Mouse (Mus musculus): ENCODE measurements around the gene Clstn2.

The Clstn2 gene

GRCm38 (mm10) chr9:97686826-97687425 is 346.1 kb downstream of the Clstn2 start:
- no peak for DNase-seq (ENCODE audit: low read depth, low spot score)

GRCm38 (mm10) chr9:97685664-97686063 is 347.3 kb downstream of the Clstn2 start:
- DNase-seq (ENCODE audit: low read depth, low spot score), result peak; percentile 31

DNA sequence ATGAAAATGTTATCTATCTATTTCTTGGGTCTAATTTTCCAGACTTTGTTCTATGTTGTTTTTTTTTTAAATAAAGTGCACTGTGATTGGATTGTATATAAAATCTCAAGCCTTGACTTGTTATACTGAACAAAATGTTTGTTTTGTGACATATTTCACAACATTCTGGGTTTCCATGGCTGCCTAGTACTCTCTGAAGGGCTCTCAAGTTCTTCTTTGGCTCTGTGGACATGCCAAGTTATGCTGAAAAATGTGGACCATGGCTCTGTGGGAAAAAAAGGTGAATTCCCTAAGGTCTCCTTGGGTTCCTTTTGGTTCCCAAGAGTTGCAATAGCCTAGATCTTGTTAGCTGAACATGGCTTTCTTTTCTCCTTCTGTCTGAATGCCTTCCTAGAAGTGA is 353.1 kb downstream of the Clstn2 start:
- no peak for DNase-seq (ENCODE audit: low read depth, low spot score)

GRCm38 (mm10) chr9:97679106-97679505 is 353.9 kb downstream of the Clstn2 start:
- no peak for DNase-seq (ENCODE audit: low read depth, low spot score)

DNA sequence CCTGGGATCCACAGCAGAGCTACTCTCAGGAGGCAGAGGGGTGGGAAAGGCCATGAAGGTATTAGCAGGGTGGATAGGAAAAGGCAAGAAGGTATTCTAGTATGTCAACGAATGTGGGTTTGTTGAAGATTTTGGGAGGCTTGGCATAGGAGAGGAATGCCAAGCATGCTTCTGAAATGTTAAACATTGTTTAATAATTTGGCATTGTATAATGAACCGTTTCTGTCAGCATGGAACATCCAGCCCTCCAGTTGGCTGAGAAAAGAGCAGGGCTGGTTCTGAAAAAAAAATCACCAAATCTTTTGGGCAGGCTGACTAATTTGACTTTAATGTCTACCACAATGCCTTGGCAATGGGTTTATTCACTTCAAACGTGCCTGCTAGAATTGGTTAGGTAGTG is 355.9 kb downstream of the Clstn2 start:
- no peak for DNase-seq (ENCODE audit: low read depth, low spot score)

DNA sequence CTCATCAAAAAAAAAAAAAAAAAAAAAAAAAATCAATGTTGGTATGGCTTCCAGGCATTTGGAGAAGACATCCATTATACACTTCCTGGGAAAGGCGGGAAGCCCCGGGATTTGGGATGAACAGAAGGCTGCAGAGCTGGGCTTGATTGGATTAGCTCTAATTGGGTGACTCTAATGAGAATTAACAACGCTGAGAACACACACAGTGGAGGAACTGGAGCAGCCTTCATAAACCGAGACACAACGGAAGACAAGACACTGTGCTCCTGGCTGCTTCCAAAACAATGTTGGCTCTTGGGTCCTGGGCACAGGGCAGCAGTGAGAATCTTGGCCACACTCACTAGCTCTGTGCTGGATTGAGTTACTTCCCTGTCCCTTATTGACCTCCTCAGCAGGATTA is 360.3 kb downstream of the Clstn2 start:
- DNase-seq (ENCODE audit: low read depth, low spot score), result no peak

GRCm38 (mm10) chr9:97672224-97672623 is 360.8 kb downstream of the Clstn2 start:
- no peak for DNase-seq (ENCODE audit: low read depth, low spot score)

DNA sequence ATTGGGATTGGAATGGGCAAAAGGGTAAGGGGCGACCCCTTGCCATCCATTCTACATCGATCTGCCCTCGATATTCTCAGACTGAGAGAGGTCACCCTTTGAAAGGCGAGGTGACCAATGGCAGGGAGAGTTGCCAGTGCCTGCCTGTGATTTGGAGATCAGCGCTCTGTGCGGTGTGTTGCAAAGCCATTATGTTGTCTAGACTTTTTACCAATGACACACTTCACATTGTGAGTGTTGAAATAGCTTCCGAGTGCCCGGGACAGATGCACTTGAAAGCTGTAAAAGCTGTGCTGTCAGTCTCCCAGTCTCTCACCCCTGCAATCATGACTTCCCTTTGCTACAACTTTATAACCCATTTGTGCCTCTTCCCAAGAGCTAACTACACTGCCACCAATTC is 362.3 kb downstream of the Clstn2 start:
- DNase-seq (ENCODE audit: low read depth, low spot score), result no peak

GRCm38 (mm10) chr9:97660989-97661388 is 372.0 kb downstream of the Clstn2 start:
- no peak for DNase-seq (ENCODE audit: low read depth, low spot score)

GRCm38 (mm10) chr9:97658736-97659135 is 374.2 kb downstream of the Clstn2 start:
- DNase-seq (ENCODE audit: low read depth, low spot score), result no peak

DNA sequence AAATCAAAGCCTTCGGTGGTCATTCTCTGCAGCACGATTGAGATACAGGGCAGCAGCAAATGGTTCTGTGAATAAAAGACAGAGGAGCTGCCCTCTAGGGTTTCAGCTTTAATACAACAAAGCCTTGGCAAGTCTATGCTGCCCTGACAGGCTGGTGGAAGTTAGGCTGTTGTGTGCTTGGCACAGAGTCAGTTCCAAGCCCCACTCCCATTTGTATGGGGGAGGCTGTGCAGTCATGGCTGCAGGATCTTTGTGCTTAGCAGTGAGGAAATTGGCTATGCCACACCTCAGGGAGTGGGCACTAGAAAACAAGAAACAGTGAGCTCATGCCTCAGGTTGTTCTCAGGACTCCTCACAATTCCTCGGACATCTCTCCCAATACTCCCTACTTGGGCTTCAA is 384.6 kb downstream of the Clstn2 start:
- DNase-seq (ENCODE audit: low read depth, low spot score), result no peak

DNA sequence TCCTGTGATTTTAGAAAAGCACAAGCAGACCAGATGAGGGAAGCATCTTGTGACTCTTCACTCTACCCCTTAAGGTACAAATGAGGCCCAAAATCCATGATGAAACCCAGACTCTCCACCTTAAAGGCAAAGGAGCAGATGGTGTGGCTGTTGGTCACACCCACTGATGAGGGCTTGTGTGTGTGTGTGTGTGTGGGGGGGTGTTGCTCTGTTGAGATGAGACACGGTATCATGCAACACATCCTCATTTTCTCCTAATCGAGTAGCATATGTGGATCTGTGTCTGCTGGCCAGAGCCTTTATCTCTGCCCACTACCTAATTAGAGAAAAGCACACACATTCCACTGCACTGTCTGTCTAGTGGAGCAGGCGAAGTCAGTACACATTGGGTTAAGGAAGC is 387.2 kb downstream of the Clstn2 start:
- DNase-seq (ENCODE audit: low read depth, low spot score), result no peak

DNA sequence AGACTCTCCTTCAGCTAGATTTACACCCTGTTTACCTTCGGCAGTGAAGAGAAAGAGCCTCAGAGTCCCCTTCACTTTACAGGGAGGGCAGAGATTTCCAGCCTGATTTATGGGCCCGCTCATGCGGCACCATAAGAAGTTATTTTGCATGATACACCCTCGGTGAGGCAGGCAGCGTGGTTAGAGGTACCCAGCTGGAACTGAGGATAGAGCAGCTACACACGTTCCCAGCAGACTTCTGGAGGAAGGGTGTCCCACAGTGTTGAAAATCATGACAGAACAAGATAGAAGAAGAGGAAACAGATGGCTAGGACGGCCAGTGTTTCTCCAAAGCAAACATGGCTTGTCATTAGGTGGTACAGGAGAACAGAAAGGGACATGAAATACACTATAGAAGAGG is 390.6 kb downstream of the Clstn2 start:
- DNase-seq (ENCODE audit: low read depth, low spot score), result no peak

- DNase-seq (ENCODE audit: low read depth, low spot score), result no peak
Measured at GRCm38 (mm10) chr9:97639967-97640549, 392.9 kb downstream of the Clstn2 start.

GRCm38 (mm10) chr9:97638683-97639354 is 394.2 kb downstream of the Clstn2 start:
- DNase-seq (ENCODE audit: low read depth, low spot score), result peak; percentile 60

GRCm38 (mm10) chr9:97635351-97635750 is 397.6 kb downstream of the Clstn2 start:
- DNase-seq (ENCODE audit: low read depth, low spot score), result no peak

- DNase-seq (ENCODE audit: low read depth, low spot score), result no peak
Measured at GRCm38 (mm10) chr9:97634831-97635230, 398.1 kb downstream of the Clstn2 start.

GRCm38 (mm10) chr9:97629180-97629579 is 403.8 kb downstream of the Clstn2 start:
- DNase-seq (ENCODE audit: low read depth, low spot score), result no peak

- DNase-seq (ENCODE audit: low read depth, low spot score), result no peak
Measured at GRCm38 (mm10) chr9:97628361-97628908, 404.5 kb downstream of the Clstn2 start.

GRCm38 (mm10) chr9:97627916-97628315 is 405.1 kb downstream of the Clstn2 start:
- DNase-seq (ENCODE audit: low read depth, low spot score), result no peak

- DNase-seq (ENCODE audit: low read depth, low spot score), result peak; percentile 62
Measured at GRCm38 (mm10) chr9:97610566-97610965, 422.4 kb downstream of the Clstn2 start.

GRCm38 (mm10) chr9:97603729-97604128 is 429.3 kb downstream of the Clstn2 start:
- DNase-seq (ENCODE audit: low read depth, low spot score), result no peak

- no peak for DNase-seq (ENCODE audit: low read depth, low spot score)
Measured at GRCm38 (mm10) chr9:97602476-97602875, 430.5 kb downstream of the Clstn2 start.
